Mouse (Mus musculus): Measurements from ENCODE around the gene Phf21a. TPM values are rescaled to one million over a fixed set of nuclear protein-coding genes. Genes with fewer than 3 reads are reported as not detected.

Phf21a gene
- total RNA-seq, 2 experiments from 2014 or later = 121 to 130 TPM

- DNase-seq (ENCODE audit: low spot score in 2 of 2) = no peak
Measured at GRCm38 (mm10) chr2:92350686-92351085, 257.8 kb downstream of the Phf21a start.

- DNase-seq (ENCODE audit: low spot score in 2 of 2) = no peak
Measured at GRCm38 (mm10) chr2:92353402-92353801, 260.5 kb downstream of the Phf21a start.

GRCm38 (mm10) chr2:92354224-92354623 lies 261.3 kb downstream of the Phf21a start:
- no peak for DNase-seq (ENCODE audit: low spot score in 2 of 2)

- no peak for DNase-seq (ENCODE audit: low spot score in 2 of 2)
Measured at GRCm38 (mm10) chr2:92359301-92359700, 266.4 kb downstream of the Phf21a start.

GRCm38 (mm10) chr2:92360186-92360823 lies 267.4 kb downstream of the Phf21a start:
- DNase-seq (ENCODE audit: low spot score in 2 of 2) = no peak

- no peak for DNase-seq (ENCODE audit: low spot score in 2 of 2)
Measured at GRCm38 (mm10) chr2:92360893-92361292, 268.0 kb downstream of the Phf21a start.

- DNase-seq (ENCODE audit: low spot score in 2 of 2) = no peak
Measured at GRCm38 (mm10) chr2:92361795-92362194, 268.9 kb downstream of the Phf21a start.

- no peak for DNase-seq (ENCODE audit: low spot score in 2 of 2)
Measured at GRCm38 (mm10) chr2:92362571-92363228, 269.8 kb downstream of the Phf21a start.

GRCm38 (mm10) chr2:92364086-92364485 lies 271.2 kb downstream of the Phf21a start:
- DNase-seq (ENCODE audit: low spot score in 2 of 2) = no peak

GRCm38 (mm10) chr2:92365568-92365967 lies 272.7 kb downstream of the Phf21a start:
- DNase-seq (ENCODE audit: low spot score in 2 of 2) = no peak

- DNase-seq (ENCODE audit: low spot score in 2 of 2) = no peak
Measured at GRCm38 (mm10) chr2:92367383-92368029, 274.6 kb downstream of the Phf21a start.

GRCm38 (mm10) chr2:92370375-92370774 lies 277.5 kb downstream of the Phf21a start:
- DNase-seq (ENCODE audit: low spot score in 2 of 2) = no peak

GRCm38 (mm10) chr2:92370821-92371805 lies 278.2 kb downstream of the Phf21a start:
- no peak for DNase-seq (ENCODE audit: low spot score in 2 of 2)

- no peak for DNase-seq (ENCODE audit: low spot score in 2 of 2)
Measured at GRCm38 (mm10) chr2:92371971-92372690, 279.2 kb downstream of the Phf21a start.

- DNase-seq (ENCODE audit: low spot score in 2 of 2) = no peak
Measured at GRCm38 (mm10) chr2:92372767-92373436, 280.0 kb downstream of the Phf21a start.

GRCm38 (mm10) chr2:92373437-92373813 lies 280.5 kb downstream of the Phf21a start:
- no peak for DNase-seq (ENCODE audit: low spot score in 2 of 2)

- DNase-seq (ENCODE audit: low spot score in 2 of 2) = peak; percentile 53 to 58
Measured at GRCm38 (mm10) chr2:92374514-92374913, 281.6 kb downstream of the Phf21a start, which contains the start of the genes Pex16 and Large2. Gene Pex16, plus strand, starts transcription at chr2:92374676. Gene Large2, minus strand, starts transcription at chr2:92374869.

- DNase-seq (ENCODE audit: low spot score in 2 of 2) = peak; percentile 89 to 93
Measured at GRCm38 (mm10) chr2:92375099-92375623, 282.2 kb downstream of the Phf21a start.

- DNase-seq (ENCODE audit: low spot score in 2 of 2) = no peak
Measured at GRCm38 (mm10) chr2:92375788-92376187, 282.9 kb downstream of the Phf21a start.

GRCm38 (mm10) chr2:92376300-92376699 lies 283.4 kb downstream of the Phf21a start:
- no peak for DNase-seq (ENCODE audit: low spot score in 2 of 2)

Measured in left cerebral cortex, adult 18-20 months (tissue).